Mouse (Mus musculus): ENCODE measurements around the gene Nol10.

GRCm38 (mm10) chr12:17468359-17468758 is 120.1 kb downstream of the Nol10 start:
- TF ChIP-seq CTCF (IDR thresholded peaks at IDR 0.05; ENCODE audit: extremely low read depth, insufficient read depth, low read length): no peak
- no peak for TF ChIP-seq POLR2A (IDR thresholded peaks at IDR 0.05; ENCODE audit: extremely low read depth, insufficient read depth, low read length)

Measured in cortical plate, adult 2 months (tissue).